Mouse (Mus musculus) liver, embryonic 13.5 days (tissue): ENCODE data around the gene Lrch4. TPM values are rescaled to one million over a fixed set of nuclear protein-coding genes. Genes with fewer than 3 reads are reported as not detected.
"Not testable (repeated sequence)": the region's sequence is repeated elsewhere in the genome, so short reads cannot be mapped to it uniquely, and the experiment has no call there.

Source experiments
- ATAC-seq: fragments of 200-750 bp; cut with Nextera tagmentation; 2 replicates; pipeline ENCODE4 v1.8.0; 2017; ENCODE audit warnings: low read depth, mild to moderate bottlenecking, moderate number of reproducible peaks, moderate library complexity
- DNase-seq: peaks from one replicate; pipeline ENCODE4 v3.0.0; 2022
- H3K27ac ChIP-seq: fragments of 300-500 bp; sonication (generic); 2 replicates; pipeline ENCODE4 v1.5.1; 2015; ENCODE audit warnings: moderate library complexity, mild to moderate bottlenecking, inconsistent platforms
- H3K27me3 ChIP-seq: fragments of 300-500 bp; sonication (generic); 2 replicates; pipeline ENCODE4 v1.6.1; 2015; ENCODE audit warnings: mild to moderate bottlenecking, inconsistent platforms
- H3K36me3 ChIP-seq: fragments of 300-500 bp; sonication (generic); 2 replicates; pipeline ENCODE4 v1.6.1; 2015; ENCODE audit warnings: mild to moderate bottlenecking, inconsistent platforms
- H3K4me1 ChIP-seq: fragments of 300-500 bp; sonication (generic); replicated peaks from 2 replicates; pipeline ENCODE4 v1.6.1; 2015; ENCODE audit warnings: inconsistent platforms
- H3K4me2 ChIP-seq: fragments of 300-500 bp; sonication (generic); 2 replicates; pipeline ENCODE4 v1.6.1; 2015; ENCODE audit warnings: inconsistent platforms, mild to moderate bottlenecking, moderate library complexity
- H3K4me3 ChIP-seq: fragments of 300-500 bp; sonication (generic); replicated peaks from 2 replicates; pipeline ENCODE4 v1.5.1; 2015; ENCODE audit warnings: mild to moderate bottlenecking, inconsistent platforms
- H3K9ac ChIP-seq: fragments of 300-500 bp; sonication (generic); 2 replicates; pipeline ENCODE4 v1.6.1; 2015; ENCODE audit warnings: mild to moderate bottlenecking, inconsistent platforms
- H3K9me3 ChIP-seq: fragments of 300-500 bp; sonication (generic); replicated peaks from 2 replicates; pipeline ENCODE4 v1.6.1; 2016; ENCODE audit warnings: inconsistent platforms
- WGBS: fragments of 180-500 bp; shearing (Covaris S2); methylation state at CpG from one replicate; pipeline ENCODE4 v1.1.7; 2015; ENCODE audit not compliant: insufficient replicate concordance; 5-methylcytosine and 5-hydroxymethylcytosine counted together
- polyA plus RNA-seq: library from polyadenylated mRNA; unstranded; fragments of >200 nt; fragmentation: Nextera tagmentation; extraction: Ambion mirVana; gene quantifications from 2 replicates; pipeline ENCODE4 v1.2.1, GENCODE M21; 2015

Lrch4 gene
- polyA plus RNA-seq, 1 experiment from 2014 or later, result 24.8 TPM

DNA sequence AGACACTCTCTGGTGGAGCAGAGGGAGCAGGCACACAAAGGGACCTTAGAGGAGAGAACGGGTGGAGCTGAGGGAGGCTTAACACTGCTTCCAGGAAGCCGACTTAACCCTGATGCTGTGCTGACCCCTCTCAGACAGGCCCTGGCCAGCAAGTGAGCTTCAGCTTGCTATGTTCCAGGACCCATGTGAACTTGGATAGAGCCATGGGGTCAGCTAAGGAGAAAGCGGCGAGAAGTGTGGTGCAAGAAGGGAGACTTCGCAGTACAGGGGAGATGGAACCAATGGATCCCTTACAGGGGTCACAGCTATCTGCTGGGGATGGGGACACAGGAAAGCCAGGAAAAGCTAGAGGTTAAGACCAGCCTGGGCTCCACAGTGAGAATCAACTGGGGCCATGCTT, 15.8 kb upstream of the Lrch4 start:
- no peak for DNase-seq
- Histone ChIP-seq H3K9me3 (no peaks in the 10 kb centered on the region), H3K27me3 (peaks cover 17% of the 10 kb centered on the region), H3K4me1 (peaks cover 50% of the 10 kb centered on the region), H3K9ac (no peak overlapping the region), H3K36me3 (no peaks in the 10 kb centered on the region), H3K4me3 (no peak overlapping the region), H3K27ac (no peak overlapping the region), H3K4me2 (no peak overlapping the region)
- WGBS, result 68% methylated on average over 5 of the region's 5 CpGs
- no peak for ATAC-seq

DNA sequence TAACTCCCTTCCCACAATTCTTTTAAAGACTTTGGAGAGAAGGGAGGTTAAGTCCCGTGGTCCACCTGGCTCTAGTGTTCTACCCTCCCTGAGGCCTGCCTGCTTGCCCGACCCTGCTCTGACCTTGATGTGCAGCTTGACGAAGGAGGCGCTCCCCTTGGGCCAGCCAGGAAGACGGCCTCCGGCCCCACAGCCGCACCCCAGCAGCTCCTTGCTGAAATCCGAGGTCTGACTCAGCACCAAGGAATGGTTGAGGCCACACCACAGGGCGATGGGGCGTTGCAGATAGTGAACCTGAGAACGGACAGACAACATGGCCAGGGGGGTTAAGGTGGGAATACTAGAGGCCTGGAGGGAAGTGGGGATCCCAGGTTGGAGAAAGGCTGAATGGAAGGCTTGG, 15.4 kb upstream of the Lrch4 start, which contains the start of gene Pcolce:
Gene Pcolce, minus strand, starts transcription at position 235 of the 400 bp plus-strand sequence.
- Histone ChIP-seq H3K9ac (no peak within 1 kb of the TSS), H3K4me1 (peaks cover 45% of the 10 kb centered on the region), H3K36me3 (no peaks in the 10 kb centered on the region), H3K4me3 (no peak within 1 kb of the TSS), H3K27ac (no peak within 1 kb of the TSS), H3K4me2 (no peak within 1 kb of the TSS), H3K27me3 (peaks cover 12% of the 10 kb centered on the region), H3K9me3 (no peaks in the 10 kb centered on the region)
- DNase-seq (no peak), ATAC-seq (no peak)
- 48% methylated on average over 11 of the region's 11 CpGs for WGBS

DNA sequence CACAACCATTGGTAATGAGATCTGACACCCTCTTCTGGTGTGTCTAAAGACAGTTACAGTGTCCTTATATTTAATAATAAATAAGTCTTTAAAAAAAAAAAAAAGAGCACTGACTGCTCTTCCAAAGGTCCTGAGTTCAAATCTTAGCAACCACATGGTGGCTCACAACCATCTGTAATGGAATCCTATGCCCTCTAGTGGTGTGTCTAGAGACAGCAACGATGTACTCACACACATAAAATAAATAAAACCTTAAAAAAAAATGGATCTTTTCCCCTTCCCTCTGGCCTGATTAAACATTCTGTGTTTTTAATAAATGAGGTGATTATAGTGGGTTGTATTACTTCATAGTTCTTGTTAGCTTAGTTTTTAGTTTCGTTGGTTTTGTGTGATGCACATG, 14.0 kb upstream of the Lrch4 start:
- not testable (repeated sequence) for H3K4me3 ChIP-seq, H3K27ac ChIP-seq, DNase-seq, H3K9ac ChIP-seq, ATAC-seq, H3K36me3 ChIP-seq, H3K4me2 ChIP-seq, H3K9me3 ChIP-seq, H3K27me3 ChIP-seq
- 78% methylated on average over 2 of the region's 2 CpGs for WGBS
- peaks cover 32% of the 10 kb centered on the region for H3K4me1 ChIP-seq

DNA sequence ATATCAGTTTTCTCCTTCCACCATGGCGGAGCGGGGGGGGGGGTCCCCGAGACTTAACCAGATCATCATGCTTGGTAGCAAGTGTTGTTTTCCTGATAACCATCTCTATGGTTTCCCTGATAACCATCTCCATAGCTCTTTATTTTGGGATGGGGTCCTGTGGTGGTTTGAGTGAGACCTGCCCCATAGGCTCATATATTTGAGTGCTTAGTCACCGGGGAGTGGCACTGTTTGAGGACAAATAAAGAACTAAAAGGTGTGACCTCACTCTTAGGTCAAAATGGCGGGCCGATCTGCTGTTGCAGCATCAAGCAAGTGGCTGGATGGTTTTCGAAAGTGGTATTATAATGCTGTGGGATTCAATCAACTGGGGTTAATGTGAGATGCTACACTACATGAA, 13.6 kb upstream of the Lrch4 start:
- peaks cover 6% of the 10 kb centered on the region for H3K27me3 ChIP-seq
- H3K36me3 ChIP-seq, result no peaks in the 10 kb centered on the region
- peaks cover 27% of the 10 kb centered on the region for H3K4me1 ChIP-seq
- ATAC-seq, result no peak
- H3K9me3 ChIP-seq, result no peaks in the 10 kb centered on the region
- DNase-seq, result no peak
- no peak overlapping the region for H3K4me2 ChIP-seq
- 67% methylated on average over 7 of the region's 7 CpGs for WGBS
- no peak overlapping the region for H3K9ac ChIP-seq
- no peak overlapping the region for H3K4me3 ChIP-seq
- H3K27ac ChIP-seq, result no peak overlapping the region

DNA sequence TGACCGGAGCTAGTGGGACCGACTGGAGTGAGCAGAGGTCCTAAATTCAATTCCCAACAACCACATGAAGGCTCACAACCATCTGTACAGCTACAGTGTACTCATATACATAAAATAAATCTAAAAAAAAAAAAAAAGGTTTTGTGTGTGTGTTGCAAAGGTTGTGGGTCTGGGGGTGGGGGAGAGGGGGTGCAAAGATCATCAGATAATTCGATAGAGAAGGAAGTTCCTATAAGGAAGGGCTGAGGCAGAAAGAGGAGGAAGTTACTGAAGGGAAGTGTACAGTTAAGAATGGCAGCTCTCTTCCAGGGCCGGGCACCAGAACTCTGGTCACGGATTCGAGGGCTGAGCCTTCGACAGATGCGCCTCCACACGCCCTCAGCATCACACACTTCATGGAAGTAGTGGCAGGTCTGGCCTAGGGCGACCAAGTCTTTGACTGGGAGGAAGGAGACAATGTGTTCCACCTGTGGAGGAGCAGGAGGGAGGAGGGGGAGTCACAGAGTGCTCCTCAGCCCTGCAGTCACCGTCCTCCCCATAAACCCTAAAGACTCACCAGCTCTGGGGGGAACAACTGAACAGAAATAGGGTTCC, 4.9 kb upstream of the Lrch4 start:
- H3K4me1 ChIP-seq, result peaks cover 21% of the 10 kb centered on the region
- no peaks in the 10 kb centered on the region for H3K27me3 ChIP-seq
- WGBS, result 44% methylated on average over 11 of the region's 11 CpGs
- H3K4me2 ChIP-seq, result no peak overlapping the region
- ATAC-seq (no peak), DNase-seq (no peak)
- H3K4me3 ChIP-seq, result no peak overlapping the region
- no peaks in the 10 kb centered on the region for H3K9me3 ChIP-seq
- H3K9ac ChIP-seq, result no peak overlapping the region
- no peak overlapping the region for H3K27ac ChIP-seq
- no peaks in the 10 kb centered on the region for H3K36me3 ChIP-seq

DNA sequence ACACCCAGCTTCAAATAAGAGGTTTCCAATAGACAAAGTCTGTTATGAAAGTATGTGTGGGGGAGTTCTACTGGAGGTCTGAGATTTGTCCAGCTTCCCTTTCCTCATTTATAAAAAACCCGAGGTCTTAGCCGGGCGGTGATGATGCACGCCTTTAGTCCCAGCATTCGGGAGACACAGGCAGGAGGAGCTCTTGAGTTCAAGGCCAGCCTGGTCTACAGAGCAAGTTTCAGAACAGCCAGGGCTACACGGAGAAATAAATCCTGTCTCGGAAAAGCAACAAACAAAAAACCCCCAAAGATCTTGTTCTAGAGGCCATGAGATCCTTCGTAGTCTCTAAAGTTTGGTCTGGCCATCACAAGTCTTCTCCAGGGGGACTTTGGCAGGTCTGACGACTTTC, 930 bp upstream of the Lrch4 start:
- no peak for DNase-seq

DNA sequence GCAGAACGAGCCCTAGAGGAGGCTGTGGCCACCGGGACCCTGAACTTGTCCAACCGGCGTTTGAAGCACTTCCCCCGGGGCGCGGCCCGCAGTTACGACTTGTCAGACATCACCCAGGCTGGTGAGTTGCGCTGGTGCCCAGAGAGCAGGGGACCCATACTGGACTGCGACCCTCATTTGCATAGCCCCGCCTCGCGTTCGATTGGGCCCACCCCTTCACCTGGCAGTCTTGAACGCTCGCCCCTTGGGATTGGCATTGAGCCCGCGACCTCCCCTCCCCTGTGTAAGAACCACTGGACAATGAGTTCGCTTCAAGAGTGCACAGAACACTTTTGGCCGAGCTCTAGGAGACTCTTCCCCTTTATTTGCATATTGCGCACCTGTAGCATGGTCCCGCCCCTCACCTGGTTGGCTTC, 393 bp downstream of the Lrch4 start:
- under 1% methylated on average over 23 of the region's 23 CpGs for WGBS
- Histone ChIP-seq H3K9me3 (no peaks in the 10 kb centered on the region), H3K4me3 (peak overlapping the region; percentile 93), H3K9ac (peak overlapping the region; percentile 91), H3K27me3 (no peaks in the 10 kb centered on the region), H3K36me3 (peaks cover 17% of the 10 kb centered on the region), H3K27ac (peak overlapping the region; percentile 97), H3K4me2 (peak overlapping the region; percentile 97), H3K4me1 (peaks cover 58% of the 10 kb centered on the region)
- DNase-seq, result peak; percentile 66
- peak; percentile 43 for ATAC-seq

More for the DNA sequence above, 930 bp upstream of the Lrch4 start:
- H3K4me1 ChIP-seq, result peaks cover 55% of the 10 kb centered on the region
- H3K9me3 ChIP-seq, result no peaks in the 10 kb centered on the region
- H3K9ac ChIP-seq, result peak overlapping the region; percentile 83
- H3K27ac ChIP-seq, result peak overlapping the region; percentile 91
- peak overlapping the region; percentile 92 for H3K4me2 ChIP-seq
- ATAC-seq, result no peak
- H3K4me3 ChIP-seq, result peak overlapping the region; percentile 93
- WGBS, result 2% methylated on average over 9 of the region's 9 CpGs
- H3K36me3 ChIP-seq, result 0 out of 2 replicates have a peak, but pooled peaks cover 4% of the 10 kb centered on the region
- H3K27me3 ChIP-seq, result no peaks in the 10 kb centered on the region

DNA sequence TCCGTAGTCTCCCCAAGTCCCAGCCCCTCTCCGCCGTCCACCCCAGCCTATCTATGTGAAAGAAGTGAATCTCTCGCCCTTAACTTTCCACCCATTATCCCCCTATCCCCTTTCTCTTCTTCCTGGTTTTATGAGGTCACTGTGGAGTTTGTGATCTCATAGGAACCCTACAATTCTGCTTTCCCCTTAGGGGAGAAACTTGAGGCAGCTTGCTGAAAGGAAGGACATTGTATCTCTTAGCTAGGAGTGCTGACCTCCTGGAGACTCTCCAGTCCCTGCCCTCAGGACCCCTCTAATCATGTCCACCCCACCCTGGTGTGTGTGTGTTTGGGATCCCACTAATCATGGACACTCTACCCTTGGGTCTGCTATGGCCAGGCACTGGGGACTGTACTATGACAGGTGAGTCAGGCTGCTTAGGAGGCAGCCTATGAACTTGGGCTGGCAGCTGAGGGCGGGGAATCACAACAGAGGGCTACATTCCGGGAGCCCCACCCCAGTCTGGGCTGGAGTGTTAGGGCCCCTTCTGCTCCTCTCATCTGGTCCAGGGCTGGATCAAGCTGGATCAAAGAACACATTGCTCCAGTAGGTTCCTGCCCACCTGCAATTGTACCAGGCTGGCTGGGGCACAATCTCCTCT, 1.1 kb downstream of the Lrch4 start:
- Histone ChIP-seq H3K36me3 (peaks cover 24% of the 10 kb centered on the region), H3K27ac (peak overlapping the region; percentile 97), H3K9ac (peak overlapping the region; percentile 91), H3K27me3 (no peaks in the 10 kb centered on the region), H3K4me2 (peak overlapping the region; percentile 97), H3K4me3 (peak overlapping the region; percentile 93), H3K4me1 (peaks cover 51% of the 10 kb centered on the region), H3K9me3 (no peaks in the 10 kb centered on the region)
- 2% methylated on average over 6 of the region's 6 CpGs for WGBS
- ATAC-seq, result no peak
- DNase-seq, result peak; percentile 26

DNA sequence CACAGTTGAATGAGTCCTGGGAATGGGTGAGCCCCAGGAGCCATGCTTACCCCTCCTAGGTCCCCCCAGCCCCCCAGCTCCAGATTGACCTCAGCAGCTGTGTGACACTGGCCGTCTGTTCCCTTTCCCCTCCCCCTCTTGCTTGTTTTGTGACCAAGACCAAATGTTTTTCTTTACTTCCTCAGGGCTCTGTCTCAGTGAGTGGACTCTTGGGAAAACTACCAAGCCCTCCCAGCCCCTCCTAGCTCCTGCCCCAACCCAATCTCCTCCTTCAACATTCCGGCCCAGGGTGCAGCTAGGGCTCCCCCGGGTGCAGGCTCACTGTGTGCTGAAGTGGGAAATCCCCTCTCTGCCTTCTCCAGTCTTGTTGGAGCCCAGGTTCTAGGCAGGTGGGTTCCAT, 1.7 kb downstream of the Lrch4 start:
- peak overlapping the region; percentile 93 for H3K4me3 ChIP-seq
- peak overlapping the region; percentile 97 for H3K27ac ChIP-seq
- H3K36me3 ChIP-seq, result peaks cover 30% of the 10 kb centered on the region
- H3K27me3 ChIP-seq, result no peaks in the 10 kb centered on the region
- ATAC-seq (no peak), DNase-seq (no peak)
- no peaks in the 10 kb centered on the region for H3K9me3 ChIP-seq
- H3K9ac ChIP-seq, result peak overlapping the region; percentile 91
- H3K4me1 ChIP-seq, result peaks cover 51% of the 10 kb centered on the region
- H3K4me2 ChIP-seq, result peak overlapping the region; percentile 97
- 17% methylated on average over 3 of the region's 3 CpGs for WGBS

DNA sequence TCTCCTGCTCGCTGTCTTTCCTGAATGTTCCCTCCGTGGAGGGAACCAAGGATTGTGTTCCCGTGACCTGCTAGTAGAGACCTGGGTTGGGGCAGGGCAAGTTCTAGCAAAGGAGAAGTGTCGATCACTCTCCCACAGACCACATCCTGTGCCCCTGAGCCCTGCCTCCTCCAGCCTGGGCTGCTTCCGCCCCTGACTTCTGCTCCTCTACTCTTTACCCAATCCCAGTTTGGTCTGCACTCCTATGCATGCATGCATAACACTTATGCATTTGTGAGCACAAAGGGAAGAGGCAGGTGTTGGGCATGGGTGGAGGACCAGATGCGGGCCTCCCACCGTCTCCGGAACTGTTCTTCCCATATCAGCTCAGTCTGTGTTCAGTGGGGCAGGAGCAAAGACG, 2.2 kb downstream of the Lrch4 start:
- no peak for DNase-seq
- H3K9ac ChIP-seq, result peak overlapping the region; percentile 91
- H3K4me1 ChIP-seq, result peaks cover 51% of the 10 kb centered on the region
- no peaks in the 10 kb centered on the region for H3K27me3 ChIP-seq
- ATAC-seq, result no peak
- peak overlapping the region; percentile 93 for H3K4me3 ChIP-seq
- 18% methylated on average over 9 of the region's 9 CpGs for WGBS
- H3K27ac ChIP-seq, result peak overlapping the region; percentile 97
- no peaks in the 10 kb centered on the region for H3K9me3 ChIP-seq
- peak overlapping the region; percentile 97 for H3K4me2 ChIP-seq
- H3K36me3 ChIP-seq, result peaks cover 36% of the 10 kb centered on the region

DNA sequence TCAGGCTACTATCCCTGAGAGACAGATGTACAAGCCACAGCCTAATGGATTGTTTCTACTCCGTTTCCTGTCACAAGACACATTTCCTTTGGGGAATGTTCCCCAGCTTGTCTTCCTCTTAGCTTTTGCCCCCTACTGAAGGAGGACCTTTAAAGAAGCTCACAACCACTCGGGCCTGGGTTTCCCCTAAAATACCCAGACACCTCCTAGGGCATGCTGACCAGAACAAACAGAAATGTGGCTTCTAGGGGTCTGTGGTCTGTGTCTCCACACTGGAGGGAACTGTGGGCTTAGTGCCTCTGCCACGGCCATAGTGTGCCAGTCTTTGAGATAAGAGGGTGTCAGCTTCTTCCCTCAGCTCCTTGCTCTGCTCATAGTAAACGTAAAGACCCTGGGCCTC, 2.7 kb downstream of the Lrch4 start:
- ATAC-seq, result no peak

More for the DNA sequence above, 2.7 kb downstream of the Lrch4 start:
- Histone ChIP-seq H3K4me1 (peaks cover 51% of the 10 kb centered on the region), H3K9me3 (no peaks in the 10 kb centered on the region), H3K36me3 (peaks cover 40% of the 10 kb centered on the region), H3K27me3 (no peaks in the 10 kb centered on the region), H3K4me3 (peak overlapping the region; percentile 93), H3K9ac (peak overlapping the region; percentile 91), H3K4me2 (peak overlapping the region; percentile 97), H3K27ac (peak overlapping the region; percentile 97)
- DNase-seq, result no peak
- WGBS, result 20% methylated on average over 4 of the region's 4 CpGs
